Mouse (Mus musculus) cerebellum, adult 11 months (tissue): ENCODE results near the gene Rec8.
A peak's percentile ranks its signal among the peaks of the same experiment; 100 is the strongest.

Source experiments
- DNase-seq: peaks from one replicate; pipeline ENCODE4 v3.0.0; 2022

Rec8 gene

DNA sequence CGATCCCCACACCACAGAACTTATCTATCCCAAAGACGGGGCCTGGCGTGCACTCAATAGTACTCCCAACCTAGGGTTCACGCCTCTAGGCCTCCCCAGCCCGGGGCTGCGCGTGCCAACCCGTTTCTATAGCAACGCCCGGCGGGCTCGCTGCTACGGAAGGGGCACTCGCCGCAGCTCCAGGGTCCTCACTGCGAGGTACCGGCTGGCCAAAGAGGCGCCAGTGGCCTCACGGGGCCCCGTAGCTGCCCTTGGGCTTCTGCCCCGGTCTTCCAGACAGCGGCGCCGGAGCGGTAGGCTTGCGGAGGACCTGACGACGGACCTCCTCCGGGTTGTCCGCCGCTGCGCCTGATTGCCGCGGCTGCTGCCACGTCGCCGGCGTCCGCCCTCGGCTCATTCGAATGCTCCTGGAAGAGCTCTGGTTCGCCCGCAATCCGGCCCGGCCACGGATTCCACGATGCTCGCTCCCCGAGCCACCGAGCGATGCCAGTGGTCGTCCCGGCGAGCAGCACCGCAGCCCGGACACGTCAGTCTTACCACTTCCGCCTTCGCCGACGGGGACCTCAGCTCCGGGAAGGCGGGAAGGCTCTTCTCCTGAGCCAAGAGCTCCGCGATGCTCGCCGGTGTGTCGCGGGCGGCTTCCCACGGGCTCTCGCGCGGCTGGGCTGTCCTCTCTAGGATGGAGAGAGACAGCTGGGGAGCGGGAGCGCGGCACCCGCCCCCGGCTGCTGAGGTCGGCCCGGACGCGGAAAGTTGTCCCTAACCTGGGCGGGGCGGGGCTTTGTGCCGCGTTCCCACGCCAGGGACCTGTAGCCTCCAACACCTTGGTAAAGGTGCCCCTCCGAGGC, 25.4 kb downstream of the Rec8 start, which contains the start of gene Tm9sf1:
Gene Tm9sf1 (minus strand): TSS at position 747 of the 848 bp plus-strand sequence.
- peak; percentile 81 for DNase-seq

DNA sequence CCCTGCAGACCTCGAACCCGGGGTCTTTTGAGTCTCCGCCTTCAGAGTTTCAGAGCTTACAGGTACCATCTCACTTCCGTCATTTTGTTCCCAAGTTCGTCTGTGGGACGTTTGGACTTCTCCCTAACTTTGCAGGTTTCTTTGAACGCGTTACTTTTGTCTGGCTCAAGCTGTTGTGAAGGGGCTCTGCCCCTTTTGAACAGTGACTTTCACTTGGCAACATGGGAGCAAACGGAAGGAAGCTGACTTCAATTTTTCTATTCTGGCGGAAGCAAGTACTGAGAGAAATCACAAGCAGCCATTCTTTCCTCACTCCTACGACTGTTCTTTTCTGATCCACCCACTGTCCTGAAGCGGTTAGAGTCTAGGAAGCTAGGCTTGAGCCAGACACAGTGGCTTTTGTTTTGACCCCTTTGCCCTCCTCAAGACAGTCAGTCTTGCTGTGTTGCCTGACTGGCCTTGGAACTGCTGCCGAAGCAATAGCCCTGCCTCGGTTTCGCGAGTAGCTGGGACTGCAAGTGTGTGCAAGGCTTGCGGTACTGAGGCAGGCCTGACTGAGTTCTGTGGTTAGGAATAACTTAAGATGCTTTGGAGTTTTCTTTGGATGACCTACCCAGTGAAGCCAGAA, 26.5 kb downstream of the Rec8 start:
- DNase-seq: no peak

DNA sequence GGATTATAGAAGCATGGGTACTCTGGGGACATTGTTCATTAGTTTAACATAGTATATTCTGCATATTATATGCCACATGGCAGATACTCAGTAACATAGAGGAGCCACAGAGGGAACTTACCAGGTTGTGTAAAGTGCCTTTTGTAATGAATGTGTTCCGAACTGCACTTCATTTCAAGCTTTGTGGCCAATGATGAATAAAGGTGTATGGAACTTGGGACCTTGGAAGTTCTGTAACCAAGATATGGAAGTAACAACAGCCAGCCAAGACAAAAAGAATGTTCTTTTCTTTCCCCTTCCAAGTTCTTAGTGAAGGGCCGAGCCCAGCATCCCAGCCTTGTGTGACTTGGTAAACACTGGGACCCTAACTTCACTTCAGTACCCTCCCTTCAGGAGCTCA, 32.0 kb downstream of the Rec8 start, which contains the start of gene Tssk4:
Gene Tssk4 (plus strand): TSS at position 301 of the 400 bp plus-strand sequence.
- DNase-seq: no peak

DNA sequence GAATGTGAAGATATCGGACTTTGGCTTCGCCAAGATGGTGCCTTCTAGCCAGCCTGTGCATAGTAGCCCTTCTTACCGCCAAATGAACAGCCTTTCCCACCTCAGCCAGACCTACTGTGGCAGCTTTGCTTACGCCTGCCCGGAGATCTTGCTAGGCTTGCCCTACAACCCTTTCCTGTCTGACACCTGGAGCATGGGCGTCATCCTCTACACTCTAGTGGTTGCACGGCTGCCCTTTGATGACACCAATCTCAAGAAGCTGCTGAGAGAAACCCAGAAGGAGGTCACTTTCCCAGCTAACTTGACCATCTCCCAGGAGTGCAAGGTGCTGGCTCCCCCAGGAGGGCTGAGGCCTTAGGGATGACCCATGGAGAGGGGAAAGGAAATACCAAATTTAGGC, 33.7 kb downstream of the Rec8 start:
- DNase-seq: no peak

DNA sequence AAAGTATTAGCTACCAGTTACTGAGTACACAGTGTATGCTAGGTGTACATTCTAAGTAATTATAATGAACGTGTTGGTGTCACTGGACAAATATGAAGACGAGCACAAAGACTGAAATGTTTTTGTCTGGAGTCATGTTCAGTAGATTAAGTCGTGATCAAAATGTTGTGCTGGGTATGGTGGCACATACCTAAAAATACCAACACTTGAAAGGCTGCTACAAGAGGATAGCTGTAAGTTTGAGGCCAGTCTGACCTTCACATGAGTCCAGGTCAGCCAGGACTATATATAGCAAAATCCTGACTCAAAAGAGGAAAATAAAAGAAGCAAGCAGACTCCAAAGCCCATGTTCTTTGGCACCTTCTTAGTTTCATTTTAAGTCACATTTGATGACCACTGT, 39.1 kb downstream of the Rec8 start:
- no peak for DNase-seq

DNA sequence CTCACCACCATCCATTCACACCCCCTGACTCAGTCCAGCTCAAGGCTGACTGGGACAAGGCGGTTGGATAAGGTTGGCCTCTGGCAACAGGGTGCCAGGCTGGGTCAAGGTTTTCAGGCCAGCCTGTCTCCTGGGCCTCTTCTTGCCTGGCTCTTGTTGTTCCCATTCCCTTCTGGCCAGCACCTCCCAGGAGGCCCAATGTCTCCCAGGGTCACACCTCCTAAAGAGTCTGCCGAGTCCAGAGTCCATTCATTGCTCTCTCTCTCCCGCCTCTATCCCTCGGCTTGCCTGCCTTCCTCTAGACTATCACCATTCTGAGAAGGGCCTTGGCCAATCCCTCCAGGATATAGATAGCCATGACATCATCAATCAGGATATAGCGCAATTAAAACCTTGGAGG, 40.2 kb downstream of the Rec8 start:
- DNase-seq: no peak

DNA sequence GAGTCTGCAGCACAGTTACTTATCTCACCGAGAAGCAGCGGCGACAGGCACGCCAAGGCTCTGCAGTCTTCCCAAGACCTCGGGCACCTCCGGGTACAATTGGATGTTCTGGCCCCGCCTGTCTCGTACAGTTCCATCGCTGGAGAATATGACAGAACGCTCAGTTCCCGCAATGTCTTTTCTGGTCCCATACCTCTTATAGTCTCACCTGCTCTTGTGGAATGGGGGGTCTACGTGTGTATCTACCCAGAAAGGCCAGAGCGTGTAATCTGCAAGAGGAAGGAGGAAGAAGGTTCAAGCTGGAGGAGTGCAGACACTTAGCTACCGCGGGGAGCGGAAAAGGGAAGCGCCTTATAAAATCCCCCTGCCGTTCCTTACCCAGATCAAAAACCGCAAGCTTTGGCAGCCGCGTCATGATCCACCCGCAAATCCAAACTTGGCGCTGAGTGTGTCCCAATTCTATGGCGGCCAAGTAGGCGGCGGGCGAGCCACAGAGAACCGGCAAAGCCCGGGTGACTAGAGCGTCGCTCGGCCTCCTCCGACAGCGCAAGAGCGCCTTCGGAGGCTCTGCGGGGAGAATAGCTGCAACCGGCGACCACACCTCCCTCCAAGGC, 42.2 kb downstream of the Rec8 start, which contains the start of gene Mdp1:
Gene Mdp1 (minus strand): TSS at position 549 of the 614 bp plus-strand sequence.
- peak; percentile 67 for DNase-seq

DNA sequence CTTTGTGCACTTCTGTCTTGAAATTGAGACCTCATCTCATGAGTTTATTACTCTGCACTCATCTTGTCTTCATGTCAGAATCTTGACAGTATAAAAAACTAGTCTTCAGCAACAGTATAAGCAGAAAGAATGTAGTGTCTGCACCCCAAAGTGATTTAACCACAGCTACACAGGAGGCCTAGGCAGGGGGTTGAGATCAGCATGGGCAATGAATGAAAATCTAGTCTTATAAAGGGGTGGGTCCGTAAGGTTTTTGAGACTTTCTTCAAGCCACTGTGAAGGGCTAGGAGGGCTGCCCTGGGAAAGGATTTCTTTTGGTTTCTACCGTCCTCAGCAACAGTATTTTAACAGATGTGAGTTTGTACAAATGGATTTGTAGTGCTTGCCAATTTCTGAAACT, 42.8 kb downstream of the Rec8 start:
- no peak for DNase-seq

DNA sequence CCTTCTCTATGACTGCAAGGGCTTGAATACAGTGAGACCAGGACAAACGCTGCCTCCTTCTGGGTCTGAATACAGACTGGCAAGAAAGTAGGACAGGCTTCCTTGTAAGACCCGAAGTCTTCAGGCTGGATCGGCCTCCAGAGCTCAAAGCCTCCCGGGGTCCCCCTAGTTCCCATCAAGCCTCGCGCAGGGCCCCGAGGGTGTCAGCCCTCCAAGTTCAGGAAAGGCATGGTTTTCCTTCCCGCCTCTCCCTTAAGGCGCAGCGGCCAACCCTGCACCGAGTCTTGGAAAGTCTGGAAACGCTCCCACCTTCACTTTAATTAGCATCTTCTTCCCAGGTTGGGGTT, 53.6 kb downstream of the Rec8 start:
- no peak for DNase-seq

DNA sequence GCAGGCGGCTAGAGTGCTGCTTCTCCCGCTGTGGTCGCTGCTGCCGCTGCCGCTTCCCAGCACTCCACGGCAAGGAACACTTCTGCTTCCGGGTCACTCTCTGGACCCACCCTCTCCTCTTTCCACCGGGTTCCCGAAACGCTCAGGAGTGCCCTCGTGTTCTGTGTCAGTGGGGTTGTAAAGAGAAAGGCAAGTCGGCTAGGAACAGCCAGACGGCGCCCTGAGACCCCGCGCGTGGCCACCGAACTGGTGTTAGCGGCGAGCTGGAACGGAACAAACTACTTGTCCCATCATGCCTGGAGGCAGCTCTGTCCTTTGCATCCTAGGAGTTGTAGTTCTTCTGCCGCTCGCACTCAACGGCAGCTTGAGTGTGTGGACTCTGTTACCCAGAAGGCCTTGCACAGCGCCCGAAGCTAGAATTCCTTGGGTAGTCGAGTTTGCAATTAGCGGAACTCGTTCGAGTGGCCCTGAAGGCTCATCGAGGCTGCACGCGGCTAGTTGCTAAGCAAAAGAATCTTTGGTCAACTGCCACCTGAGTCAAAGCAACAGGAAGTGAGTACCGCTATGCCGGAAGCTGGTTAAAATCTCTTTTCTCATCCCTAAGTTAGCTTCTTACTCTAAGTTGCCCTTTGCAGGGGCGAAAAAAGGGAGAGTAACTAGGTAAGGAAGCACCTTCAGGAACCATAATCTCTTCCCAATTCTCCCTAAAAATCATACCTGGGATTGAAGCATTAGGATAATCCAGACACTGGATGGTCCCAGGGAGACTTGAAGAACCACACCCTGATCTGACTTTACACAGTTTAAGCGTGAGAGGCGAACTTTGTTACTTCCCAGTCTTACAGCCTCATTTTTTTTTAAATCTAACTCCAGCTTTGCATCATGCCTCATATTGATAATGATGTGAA, 54.2 kb downstream of the Rec8 start, which contains the start of the genes Gmpr2 and Nedd8:
Gene Gmpr2 (plus strand): TSS at position 109 of the 908 bp plus-strand sequence.
Gene Nedd8 (minus strand): TSS at position 292 of the 908 bp plus-strand sequence.
- peak; percentile 83 for DNase-seq

DNA sequence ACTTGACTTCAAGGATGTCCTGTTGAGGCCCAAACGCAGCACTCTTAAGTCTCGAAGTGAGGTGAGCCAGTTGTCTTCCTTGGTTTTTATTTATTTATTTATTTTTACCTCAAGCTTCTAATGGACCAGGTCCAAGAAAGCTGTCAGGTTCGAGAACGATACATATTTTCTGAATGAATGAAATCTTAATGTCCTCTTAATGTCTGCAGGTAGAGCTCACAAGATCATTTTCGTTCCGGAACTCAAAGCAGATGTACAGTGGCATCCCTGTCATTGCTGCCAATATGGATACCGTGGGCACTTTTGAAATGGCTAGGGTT, 54.9 kb downstream of the Rec8 start:
- DNase-seq: no peak
